Mouse (Mus musculus) forebrain, postnatal 0 days (tissue): ENCODE data around the gene Plin5. TPM values are rescaled to one million over a fixed set of nuclear protein-coding genes. Genes with fewer than 3 reads are reported as not detected.

Source experiments
- ATAC-seq: fragments of 200-750 bp; cut with Nextera tagmentation; 2 replicates; pipeline ENCODE4 v1.8.0; 2017; ENCODE audit warnings: mild to moderate bottlenecking, moderate library complexity
- DNase-seq: peaks from one replicate; pipeline ENCODE4 v3.0.0-alpha.2; 2015
- H3K27ac ChIP-seq: fragments of 300-500 bp; sonication (generic); 2 replicates; pipeline ENCODE4 v1.5.1; 2014; ENCODE audit warnings: low read depth, mild to moderate bottlenecking, antibody characterized with exemption, low read length, moderate library complexity, mixed read lengths
- H3K27me3 ChIP-seq: fragments of 300-500 bp; sonication (generic); 2 replicates; pipeline ENCODE4 v1.6.1; 2014; ENCODE audit warnings: mild to moderate bottlenecking, low read length, mixed read lengths; ENCODE audit not compliant: insufficient read depth
- H3K36me3 ChIP-seq: fragments of 300-500 bp; sonication (generic); 2 replicates; pipeline ENCODE4 v1.6.1; 2014; ENCODE audit warnings: mild to moderate bottlenecking, moderate library complexity; ENCODE audit not compliant: insufficient read depth
- H3K4me1 ChIP-seq: fragments of 300-500 bp; sonication (generic); 2 replicates; pipeline ENCODE4 v1.6.1; 2014; ENCODE audit warnings: antibody characterized with exemption; ENCODE audit not compliant: insufficient read depth
- H3K4me2 ChIP-seq: fragments of 300-500 bp; sonication (generic); 2 replicates; pipeline ENCODE4 v1.6.1; 2014; ENCODE audit warnings: low read depth, mild to moderate bottlenecking, moderate library complexity
- H3K4me3 ChIP-seq: fragments of 300-500 bp; sonication (generic); 2 replicates; pipeline ENCODE4 v1.5.1; 2014; ENCODE audit warnings: low read depth, low read length, mixed read lengths
- H3K9ac ChIP-seq: fragments of 300-500 bp; sonication (generic); 2 replicates; pipeline ENCODE4 v1.6.1; 2014; ENCODE audit warnings: mild to moderate bottlenecking
- H3K9me3 ChIP-seq: fragments of 300-500 bp; sonication (generic); 2 replicates; pipeline ENCODE4 v1.6.1; 2016; ENCODE audit warnings: low read length
- CTCF ChIP-seq: sonication (generic); IDR thresholded peaks from 2 replicates; pipeline ENCODE4 v1.5.1; 2016; ENCODE audit warnings: antibody characterized with exemption, control low read depth, low read depth
- WGBS: fragments of 180-500 bp; shearing (Covaris S2); extraction: QIAGEN DNeasy Blood & Tissue Kit; methylation state at CpG from one replicate; pipeline ENCODE4 v1.1.7; 2014; 5-methylcytosine and 5-hydroxymethylcytosine counted together
- polyA plus RNA-seq: library from polyadenylated mRNA; unstranded; fragments of >200 nt; fragmentation: Nextera tagmentation; extraction: Ambion mirVana; gene quantifications from 2 replicates; pipeline ENCODE4 v1.2.1, GENCODE M21; 2015
- total RNA-seq: library from RNA; depleted of rRNA; stranded (reverse); fragments of >200 nt; gene quantifications from 2 replicates; pipeline ENCODE4 v1.2.3, GENCODE M21; 2014

Plin5 gene
- total and polyA plus RNA-seq, 2 experiments from 2014 or later: 2.7 to 3.9 TPM

GRCm38 (mm10) chr17:56100811-56101210 is 16.6 kb downstream of the Plin5 start:
- no peak overlapping the region for H3K4me2 ChIP-seq
- TF ChIP-seq CTCF: no peak
- 87% methylated on average over 3 of the region's 3 CpGs for WGBS
- H3K27me3 ChIP-seq: no peaks in the 10 kb centered on the region
- H3K9ac ChIP-seq: no peak overlapping the region
- H3K9me3 ChIP-seq: no peaks in the 10 kb centered on the region
- no peaks in the 10 kb centered on the region for H3K4me1 ChIP-seq
- H3K36me3 ChIP-seq: peaks cover 81% of the 10 kb centered on the region
- DNase-seq: no peak
- H3K27ac ChIP-seq: no peak overlapping the region
- no peak for ATAC-seq
- no peak overlapping the region for H3K4me3 ChIP-seq

- ATAC-seq: no peak
- peak; percentile 14; the same call in 1 of the 2 replicates for TF ChIP-seq CTCF
- no peak for DNase-seq
- H3K27ac ChIP-seq: no peak overlapping the region
- H3K4me1 ChIP-seq: no peaks in the 10 kb centered on the region
- H3K4me2 ChIP-seq: no peak overlapping the region
- H3K27me3 ChIP-seq: no peaks in the 10 kb centered on the region
- no peak overlapping the region for H3K4me3 ChIP-seq
- 90% methylated on average over 15 of the region's 15 CpGs for WGBS
- H3K36me3 ChIP-seq: peaks cover 85% of the 10 kb centered on the region
- no peak overlapping the region for H3K9ac ChIP-seq
- no peaks in the 10 kb centered on the region for H3K9me3 ChIP-seq
Measured at GRCm38 (mm10) chr17:56098711-56099572, 18.5 kb downstream of the Plin5 start.

- Histone ChIP-seq H3K9me3 (no peaks in the 10 kb centered on the region), H3K27ac (no peak overlapping the region), H3K4me2 (no peak overlapping the region), H3K4me1 (no peaks in the 10 kb centered on the region), H3K27me3 (no peaks in the 10 kb centered on the region), H3K36me3 (peaks cover 81% of the 10 kb centered on the region), H3K4me3 (no peak overlapping the region), H3K9ac (no peak overlapping the region)
- WGBS: 93% methylated on average over 8 of the region's 8 CpGs
- ATAC-seq: no peak
- DNase-seq: no peak
- TF ChIP-seq CTCF: no peak
Measured at GRCm38 (mm10) chr17:56098180-56098579, 19.2 kb downstream of the Plin5 start.

- Histone ChIP-seq H3K9ac (no peak overlapping the region), H3K4me3 (no peak overlapping the region), H3K9me3 (no peaks in the 10 kb centered on the region), H3K4me1 (no peaks in the 10 kb centered on the region), H3K4me2 (no peak overlapping the region), H3K36me3 (peaks cover 76% of the 10 kb centered on the region), H3K27me3 (no peaks in the 10 kb centered on the region), H3K27ac (no peak overlapping the region)
- WGBS: 90% methylated on average over 12 of the region's 12 CpGs
- DNase-seq (no peak), ATAC-seq (no peak)
- no peak for TF ChIP-seq CTCF
Measured at GRCm38 (mm10) chr17:56096883-56097282, 20.5 kb downstream of the Plin5 start.

GRCm38 (mm10) chr17:56092794-56093193 is 24.6 kb downstream of the Plin5 start:
- 95% methylated on average over 1 of the region's 1 CpGs for WGBS
- DNase-seq: no peak
- no peak overlapping the region for H3K9ac ChIP-seq
- no peaks in the 10 kb centered on the region for H3K27me3 ChIP-seq
- peaks cover 44% of the 10 kb centered on the region for H3K36me3 ChIP-seq
- no peaks in the 10 kb centered on the region for H3K9me3 ChIP-seq
- H3K4me3 ChIP-seq: no peak overlapping the region
- no peak overlapping the region for H3K27ac ChIP-seq
- H3K4me1 ChIP-seq: no peaks in the 10 kb centered on the region
- no peak overlapping the region for H3K4me2 ChIP-seq
- TF ChIP-seq CTCF: no peak
- ATAC-seq: no peak

- H3K27me3 ChIP-seq: no peaks in the 10 kb centered on the region
- H3K9me3 ChIP-seq: no peaks in the 10 kb centered on the region
- TF ChIP-seq CTCF: no peak
- no peak overlapping the region for H3K4me3 ChIP-seq
- DNase-seq: no peak
- H3K27ac ChIP-seq: no peak overlapping the region
- no peak overlapping the region for H3K9ac ChIP-seq
- no peak overlapping the region for H3K4me2 ChIP-seq
- no peak for ATAC-seq
- peaks cover 39% of the 10 kb centered on the region for H3K36me3 ChIP-seq
- 79% methylated on average over 1 of the region's 1 CpGs for WGBS
- no peaks in the 10 kb centered on the region for H3K4me1 ChIP-seq
Measured at GRCm38 (mm10) chr17:56092312-56092711, 25.1 kb downstream of the Plin5 start.

GRCm38 (mm10) chr17:56080781-56081585 is 36.4 kb downstream of the Plin5 start:
- 0 out of 2 replicates have a peak overlapping the region, but pooled peaks have one; percentile 40 for H3K27ac ChIP-seq

More at GRCm38 (mm10) chr17:56080781-56081585, 36.4 kb downstream of the Plin5 start:
- peak overlapping the region; percentile 96 for H3K4me2 ChIP-seq
- H3K4me1 ChIP-seq: peaks cover 11% of the 10 kb centered on the region
- no peaks in the 10 kb centered on the region for H3K9me3 ChIP-seq
- TF ChIP-seq CTCF: peak; percentile 26
- DNase-seq: peak; percentile 81
- H3K4me3 ChIP-seq: peak overlapping the region; percentile 99
- ATAC-seq: peak; percentile 66
- H3K27me3 ChIP-seq: no peaks in the 10 kb centered on the region
- H3K9ac ChIP-seq: peak overlapping the region; percentile 71
- H3K36me3 ChIP-seq: peaks cover 18% of the 10 kb centered on the region; the same call in 1 of the 2 replicates
- WGBS: 7% methylated on average over 8 of the region's 8 CpGs
